27 mouse cellular contexts compared by ENCODE assay signal in genomic region chr2:163130837-163131236, GRCm38 (mm10). TPM values are rescaled to one million over a fixed set of nuclear protein-coding genes. Genes with fewer than 3 reads are reported as not detected.
"Had no signal": no experiment of that assay in that cellular context is flagged by ENCODE, and none has a peak within 500 bp of the region (broad histone marks: within the 10 kb centered on the region; RNA-seq: fewer than 3 reads in every experiment).

No protein-coding gene starts in this region.

- H3K9ac ChIP-seq: liver, postnatal 0 days; lung, embryonic 15.5 days; midbrain, embryonic 13.5 days; midbrain, embryonic 15.5 days; neural tube, embryonic 13.5 days; neural tube, embryonic 15.5 days; stomach, embryonic 15.5 days had no signal

- ATAC-seq: liver, postnatal 0 days; lung, postnatal 0 days; midbrain, embryonic 13.5 days; midbrain, embryonic 15.5 days had no signal

- H3K4me1 ChIP-seq: lung, embryonic 15.5 days; megakaryocyte, embryonic 14.5 days; midbrain, embryonic 13.5 days; midbrain, embryonic 15.5 days; neural tube, embryonic 13.5 days; neural tube, embryonic 15.5 days; stomach, embryonic 15.5 days had no signal

- DNase-seq: liver, postnatal 0 days; lung, adult 2 months; lung, postnatal 14 days; lung, postnatal 36 days; retina, postnatal 1 day; right cerebral cortex, adult 18-20 months; right cerebral cortex, postnatal 25 days; right cerebral cortex, postnatal 4 days; spleen, adult 18-20 months; thymus, adult 2 months; thymus, postnatal 25 days; thymus, postnatal 4 days had no signal

- H3K27ac ChIP-seq: lung, embryonic 15.5 days; macrophage; midbrain, embryonic 13.5 days; midbrain, embryonic 15.5 days; neural tube, embryonic 13.5 days; neural tube, embryonic 15.5 days; stomach, embryonic 15.5 days; stomach, postnatal 0 days had no signal

- H3K36me3 ChIP-seq: lung, embryonic 15.5 days; midbrain, embryonic 13.5 days; midbrain, embryonic 15.5 days; neural tube, embryonic 13.5 days; neural tube, embryonic 15.5 days; stomach, embryonic 15.5 days had no signal

- H3K4me2 ChIP-seq: lung, embryonic 15.5 days; midbrain, embryonic 11.5 days; midbrain, embryonic 13.5 days; midbrain, embryonic 15.5 days; neural tube, embryonic 13.5 days; neural tube, embryonic 15.5 days; stomach, embryonic 15.5 days had no signal

- H3K9me3 ChIP-seq: lung, embryonic 15.5 days; midbrain, embryonic 15.5 days; neural tube, embryonic 13.5 days; neural tube, embryonic 15.5 days; stomach, embryonic 15.5 days had no signal

- H3K27me3 ChIP-seq: lung, embryonic 15.5 days; midbrain, embryonic 13.5 days; midbrain, embryonic 15.5 days; neural tube, embryonic 13.5 days; neural tube, embryonic 15.5 days; stomach, embryonic 15.5 days had no signal

- H3K4me3 ChIP-seq: lung, embryonic 15.5 days; megakaryocyte, embryonic 14.5 days; midbrain, embryonic 13.5 days; midbrain, embryonic 15.5 days; neural tube, embryonic 13.5 days; neural tube, embryonic 15.5 days; stomach, embryonic 15.5 days had no signal

RNA-seq across cellular contexts. Expression of gene Gtsf1l, which starts 43.2 kb away (rescaled TPM):
- total RNA-seq: midbrain, postnatal 0 days; monocyte, adult 5-6 weeks had no signal
- polyA plus RNA-seq: liver, postnatal 0 days; lung, adult 2 months; lung, embryonic 15.5 days; macrophage; midbrain, embryonic 11.5 days; midbrain, embryonic 13.5 days; midbrain, embryonic 15.5 days; midbrain, postnatal 0 days; neural tube, embryonic 13.5 days; neural tube, embryonic 15.5 days; small intestine, adult 2 months; stomach, embryonic 15.5 days; thymus, adult 2 months; urinary bladder, adult 2 months had no signal
